Mouse (Mus musculus) stomach, postnatal 0 days (tissue): ENCODE measurements around the gene 4930470P17Rik. TPM values are rescaled to one million over a fixed set of nuclear protein-coding genes. Genes with fewer than 3 reads are reported as not detected.
"Not testable (repeated sequence)": the region's sequence is repeated elsewhere in the genome, so short reads cannot be mapped to it uniquely, and the experiment has no call there.

Source experiments
- ATAC-seq: fragments of 200-750 bp; cut with Nextera tagmentation; 2 replicates; pipeline ENCODE4 v1.8.0; 2017; ENCODE audit not compliant: low FRiP score, low TSS enrichment
- DNase-seq: peaks from one replicate; pipeline ENCODE4 v3.0.0-alpha.2; 2016; ENCODE audit warnings: low spot score
- H3K27ac ChIP-seq: fragments of 300-500 bp; sonication (generic); replicated peaks from 2 replicates; pipeline ENCODE4 v1.5.1; 2014; ENCODE audit warnings: mild to moderate bottlenecking, control low read depth
- H3K27me3 ChIP-seq: fragments of 300-500 bp; sonication (generic); 2 replicates; pipeline ENCODE4 v1.6.1; 2014; ENCODE audit warnings: low read length; ENCODE audit not compliant: control insufficient read depth, insufficient read depth
- H3K36me3 ChIP-seq: fragments of 300-500 bp; sonication (generic); 2 replicates; pipeline ENCODE4 v1.6.1; 2014; ENCODE audit warnings: low read length, mixed read lengths; ENCODE audit not compliant: control insufficient read depth, insufficient read depth
- H3K4me1 ChIP-seq: fragments of 300-500 bp; sonication (generic); replicated peaks from 2 replicates; pipeline ENCODE4 v1.6.1; 2014; ENCODE audit warnings: antibody characterized with exemption; ENCODE audit not compliant: control insufficient read depth, insufficient read depth
- H3K4me2 ChIP-seq: fragments of 300-500 bp; sonication (generic); replicated peaks from 2 replicates; pipeline ENCODE4 v1.6.1; 2014; ENCODE audit warnings: low read depth, mild to moderate bottlenecking, control low read depth, moderate library complexity
- H3K4me3 ChIP-seq: fragments of 300-500 bp; sonication (generic); 2 replicates; pipeline ENCODE4 v1.5.1; 2014; ENCODE audit warnings: low read depth, low read length, control low read depth
- H3K9ac ChIP-seq: fragments of 300-500 bp; sonication (generic); 2 replicates; pipeline ENCODE4 v1.6.1; 2014; ENCODE audit warnings: mild to moderate bottlenecking, low read length, control low read depth, mixed read lengths
- H3K9me3 ChIP-seq: fragments of 300-500 bp; sonication (generic); 2 replicates; pipeline ENCODE4 v1.6.1; 2016; ENCODE audit warnings: low read length; ENCODE audit not compliant: control insufficient read depth
- CTCF ChIP-seq: IDR thresholded peaks from 2 replicates; pipeline ENCODE4 v1.5.1; 2016; ENCODE audit warnings: antibody characterized with exemption, low read depth, mild to moderate bottlenecking, moderate library complexity
- EP300 ChIP-seq: optimal IDR thresholded peaks from 2 replicates; pipeline ENCODE3; 2016; ENCODE audit warnings: antibody characterized with exemption
- WGBS: fragments of 180-500 bp; shearing (Covaris S2); extraction: QIAGEN DNeasy Blood & Tissue Kit; methylation state at CpG from one replicate; pipeline ENCODE4 v1.1.7; 2014; 5-methylcytosine and 5-hydroxymethylcytosine counted together
- polyA plus RNA-seq: library from polyadenylated mRNA; unstranded; fragments of >200 nt; fragmentation: Nextera tagmentation; extraction: Ambion mirVana; gene quantifications from 2 replicates; pipeline ENCODE4 v1.2.1, GENCODE M21; 2015

Gene 4930470P17Rik
- polyA plus RNA-seq, 1 experiment from 2014 or later: not detected

DNA sequence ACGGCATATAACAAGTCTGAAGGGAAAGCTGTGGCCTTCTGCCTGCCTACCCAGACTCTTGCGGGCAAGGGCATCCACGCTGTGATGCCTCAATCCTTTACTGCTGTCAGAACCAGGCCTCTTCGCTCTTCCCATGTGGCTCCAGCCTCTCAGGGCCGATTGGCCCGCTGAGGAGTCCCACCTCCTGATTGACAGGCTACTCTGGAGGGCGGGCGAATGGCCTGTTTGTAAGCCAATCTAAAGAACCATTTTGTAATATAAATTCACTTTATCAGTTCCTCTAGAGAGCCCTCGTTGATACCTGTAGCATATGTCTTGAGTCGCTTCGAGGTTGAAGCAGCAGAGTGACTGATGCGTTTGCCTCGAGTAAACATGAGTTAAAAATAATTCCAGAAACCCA lies 21.2 kb upstream of the 4930470P17Rik start:
- Histone ChIP-seq H3K4me2 (no peak overlapping the region), H3K27ac (no peak overlapping the region), H3K27me3 (no peaks in the 10 kb centered on the region), H3K9ac (no peak overlapping the region), H3K4me1 (no peaks in the 10 kb centered on the region), H3K9me3 (no peaks in the 10 kb centered on the region), H3K36me3 (no peaks in the 10 kb centered on the region), H3K4me3 (no peak overlapping the region)
- no peak for ATAC-seq
- WGBS: 79% methylated on average over 13 of the region's 13 CpGs
- TF ChIP-seq CTCF (no peak), EP300 (no peak)
- DNase-seq: no peak

DNA sequence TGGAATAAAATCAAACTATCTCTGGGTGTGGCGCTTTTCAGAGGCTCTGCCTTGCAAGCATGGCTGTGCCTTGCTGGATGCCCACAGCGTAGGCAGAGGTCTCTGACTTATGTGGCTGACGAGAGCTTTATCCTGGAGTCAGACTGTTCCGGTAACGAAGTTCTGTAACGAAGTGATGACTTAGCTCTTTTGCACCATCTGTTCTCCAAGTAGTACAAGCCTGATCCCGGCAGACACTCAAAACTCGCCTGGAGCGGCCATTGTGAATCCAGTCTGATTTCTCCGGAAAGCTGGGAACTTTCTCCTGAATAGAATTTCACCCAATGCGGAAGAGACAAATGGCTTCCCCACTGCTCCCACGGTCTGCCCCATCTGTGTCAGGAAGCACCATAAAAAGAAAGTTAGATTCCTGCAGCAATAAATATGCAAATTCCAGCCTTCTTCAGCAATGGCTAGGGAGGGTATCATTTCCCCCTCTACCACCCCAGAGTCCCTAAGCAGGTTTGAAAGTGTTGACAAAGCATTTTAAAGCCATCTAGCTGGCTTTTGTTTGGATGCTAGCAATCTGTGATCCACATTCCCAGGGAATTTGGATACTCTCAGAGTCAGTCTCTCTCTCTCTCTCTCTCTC lies 17.2 kb upstream of the 4930470P17Rik start:
- Histone ChIP-seq H3K4me2 (no peak overlapping the region), H3K9ac (no peak overlapping the region), H3K4me1 (no peaks in the 10 kb centered on the region), H3K9me3 (no peaks in the 10 kb centered on the region), H3K27ac (no peak overlapping the region), H3K27me3 (no peaks in the 10 kb centered on the region), H3K36me3 (no peaks in the 10 kb centered on the region), H3K4me3 (no peak overlapping the region)
- 80% methylated on average over 12 of the region's 12 CpGs for WGBS
- TF ChIP-seq EP300 (no peak), CTCF (no peak)
- ATAC-seq (no peak), DNase-seq (no peak)

DNA sequence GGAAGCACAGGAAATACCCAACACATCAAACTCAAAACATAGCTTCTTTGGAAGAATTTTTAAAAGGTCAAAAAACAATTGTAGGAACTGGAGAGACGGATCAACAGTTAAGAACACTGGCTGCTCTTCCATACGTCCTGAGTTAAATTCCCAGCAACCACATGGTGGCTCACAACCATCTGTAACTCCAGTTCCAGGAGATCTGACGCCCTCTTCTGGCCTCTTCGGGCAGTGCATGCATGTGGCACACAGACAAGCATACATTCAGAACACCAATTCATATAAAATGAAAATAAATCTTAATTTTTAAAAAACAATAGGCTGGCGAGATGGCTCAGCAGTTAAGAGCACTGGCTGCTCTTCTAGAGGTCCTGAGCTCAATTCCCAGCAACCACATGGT lies 10.0 kb upstream of the 4930470P17Rik start:
- not testable (repeated sequence) for H3K4me1 ChIP-seq, H3K27me3 ChIP-seq, H3K36me3 ChIP-seq, H3K4me3 ChIP-seq, H3K27ac ChIP-seq, H3K4me2 ChIP-seq, ATAC-seq, H3K9ac ChIP-seq, H3K9me3 ChIP-seq, DNase-seq
- WGBS: 72% methylated on average over 5 of the region's 5 CpGs
- TF ChIP-seq CTCF: peak; percentile 23; the same call in 1 of the 2 replicates

DNA sequence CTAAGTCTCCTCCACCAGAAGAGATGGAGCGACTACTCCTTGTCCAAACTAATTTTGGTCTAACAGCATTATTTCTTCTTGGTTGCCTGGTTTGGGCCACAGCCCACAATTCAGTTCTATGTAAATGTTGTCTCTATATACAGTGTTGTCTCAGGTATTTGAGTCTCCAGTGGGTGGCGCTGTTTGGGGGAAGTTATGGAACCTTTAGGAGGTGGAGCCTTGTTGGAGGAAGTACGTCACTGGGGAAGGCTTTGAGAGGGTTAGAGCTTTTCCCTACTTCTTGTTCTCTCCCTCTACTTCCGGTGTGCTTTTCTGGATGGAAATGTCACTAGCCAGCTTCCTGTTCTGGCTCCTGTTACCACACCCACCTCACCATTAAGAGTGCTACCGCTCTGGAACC lies 646 bp downstream of the 4930470P17Rik start:
- peak; percentile 41 for TF ChIP-seq CTCF
- TF ChIP-seq EP300: no peak
- DNase-seq: no peak
- Histone ChIP-seq H3K4me1 (no peaks in the 10 kb centered on the region), H3K4me3 (no peak overlapping the region), H3K27ac (no peak overlapping the region), H3K36me3 (no peaks in the 10 kb centered on the region), H3K9me3 (no peaks in the 10 kb centered on the region), H3K9ac (no peak overlapping the region), H3K4me2 (no peak overlapping the region), H3K27me3 (no peaks in the 10 kb centered on the region)
- WGBS: 81% methylated on average over 5 of the region's 5 CpGs
- no peak for ATAC-seq

DNA sequence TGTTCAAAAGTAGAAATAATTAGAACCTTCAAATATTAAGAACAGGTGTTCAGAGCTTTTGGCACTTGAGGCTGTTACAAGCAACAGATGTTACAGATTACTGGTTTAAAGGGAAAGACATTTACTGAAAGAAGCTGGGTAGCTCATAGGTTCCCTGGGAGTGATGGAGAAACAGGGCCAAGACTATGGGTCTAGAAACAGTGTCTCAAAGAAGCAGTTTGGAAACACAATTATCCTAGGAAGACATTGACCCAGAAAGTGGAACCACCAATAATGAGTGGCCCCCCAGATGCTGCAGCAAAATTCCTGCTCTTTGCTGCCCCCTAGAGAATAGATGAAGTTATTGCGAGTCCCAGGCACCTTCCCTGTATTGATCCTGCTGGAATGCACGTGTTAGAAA lies 4.2 kb downstream of the 4930470P17Rik start:
- Histone ChIP-seq H3K4me1 (no peaks in the 10 kb centered on the region), H3K27ac (no peak overlapping the region), H3K9ac (no peak overlapping the region), H3K27me3 (no peaks in the 10 kb centered on the region), H3K4me2 (no peak overlapping the region), H3K36me3 (no peaks in the 10 kb centered on the region), H3K4me3 (no peak overlapping the region), H3K9me3 (no peaks in the 10 kb centered on the region)
- DNase-seq (no peak), ATAC-seq (no peak)
- 17% methylated on average over 2 of the region's 2 CpGs for WGBS
- TF ChIP-seq EP300: no peak
- peak; percentile 67 for TF ChIP-seq CTCF

DNA sequence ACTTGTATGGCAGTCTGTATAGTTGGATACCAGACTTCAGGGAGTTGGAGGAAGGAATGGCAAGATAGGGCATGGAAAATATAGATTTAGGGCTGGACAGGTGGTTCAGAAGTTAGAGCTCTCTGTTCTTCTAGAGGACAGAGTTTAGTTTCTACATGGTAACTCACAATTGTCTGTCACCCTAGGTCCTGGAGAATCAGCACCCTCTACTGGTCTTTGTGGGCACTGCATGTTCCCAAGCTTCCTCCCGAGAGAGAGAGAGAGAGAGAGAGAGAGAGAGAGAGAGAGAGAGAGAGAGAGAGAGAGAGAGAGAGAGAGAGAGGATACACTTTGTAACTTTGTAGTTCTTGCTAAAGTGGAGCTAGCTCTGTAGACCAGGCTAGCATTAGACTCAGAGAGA lies 5.1 kb downstream of the 4930470P17Rik start:
- no peaks in the 10 kb centered on the region for H3K36me3 ChIP-seq
- 14% methylated on average over 1 of the region's 1 CpGs for WGBS
- TF ChIP-seq EP300 (no peak), CTCF (peak; percentile 82)
- H3K4me2 ChIP-seq: no peak overlapping the region
- H3K27ac ChIP-seq: no peak overlapping the region
- H3K27me3 ChIP-seq: no peaks in the 10 kb centered on the region
- ATAC-seq: no peak
- no peak overlapping the region for H3K9ac ChIP-seq
- no peak overlapping the region for H3K4me3 ChIP-seq
- DNase-seq: peak; percentile 71
- H3K9me3 ChIP-seq: no peaks in the 10 kb centered on the region
- H3K4me1 ChIP-seq: no peaks in the 10 kb centered on the region
